Mouse (Mus musculus) regulatory T cell (primary cell): ENCODE results near the gene Filip1.

ENCODE experiments used
- in situ Hi-C: fragments of 300-600 bp; cut with MboI, MseI; formaldehyde crosslinking; loops from one replicate; pipeline ENCODE4 v1.15.1; 2025; ENCODE audit warnings: high pct_unique_total_duplicates

Filip1 gene

DNA sequence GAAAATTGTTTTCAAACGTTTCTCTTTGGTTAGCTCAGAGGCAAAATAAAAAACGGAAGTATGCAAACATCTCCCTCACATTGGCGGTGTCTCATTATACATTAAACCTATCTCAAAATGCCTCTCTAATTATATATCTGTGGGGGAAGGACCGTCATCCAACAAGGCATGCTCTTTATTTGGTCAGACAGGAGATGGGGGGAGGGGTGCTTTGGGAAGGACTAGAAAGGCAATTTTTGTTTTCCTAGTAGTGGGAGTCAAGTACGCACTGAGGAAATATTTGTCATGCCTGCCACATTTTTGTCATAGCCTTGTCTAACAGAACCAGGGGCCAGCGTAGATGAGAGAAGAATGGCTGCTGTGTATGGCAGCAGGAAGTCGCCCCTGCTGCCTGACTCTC, at the start of gene Filip1:
Gene Filip1, minus strand, starts transcription at position 101 of the 400 bp plus-strand sequence.
- in situ Hi-C loops = no loop called here

DNA sequence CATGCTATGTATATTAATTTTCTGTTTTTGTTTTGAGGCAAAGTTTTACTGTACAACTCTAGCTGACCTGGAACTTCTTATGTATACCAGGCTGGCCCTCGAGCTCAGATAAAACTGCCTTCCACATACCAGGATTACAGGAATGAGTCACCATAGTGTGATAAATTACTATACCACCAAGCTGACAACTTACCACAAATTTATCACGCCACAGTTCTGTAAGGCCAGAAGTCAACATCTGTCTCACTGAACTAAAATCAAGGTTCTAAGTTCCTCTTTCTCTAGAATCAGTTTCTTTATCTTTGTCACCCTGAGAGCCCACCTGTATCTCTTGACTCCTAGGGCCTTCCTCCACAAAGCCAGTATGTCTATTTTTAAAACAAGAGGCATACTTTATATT, 45.0 kb upstream of the Filip1 start:
- in situ Hi-C loops = no loop called here

DNA sequence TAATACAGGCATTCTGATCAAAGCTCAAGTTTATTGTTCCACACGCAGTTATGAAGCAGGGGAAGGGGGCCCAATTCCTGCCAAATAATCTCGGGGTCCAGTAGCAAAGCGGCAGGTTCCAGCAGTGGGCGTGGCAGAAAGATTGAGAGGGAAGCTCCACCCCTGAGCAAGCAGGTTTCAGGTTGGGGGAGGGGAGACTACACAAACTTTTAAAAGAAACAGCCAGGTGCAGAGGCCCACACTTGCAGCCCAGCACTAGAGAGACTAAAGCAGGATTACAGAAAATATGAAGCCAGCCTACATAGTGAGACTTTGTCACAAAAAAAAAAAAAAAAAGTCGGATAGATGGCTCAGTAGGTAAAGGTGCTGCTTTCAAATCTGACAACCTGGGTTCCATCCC, 40.3 kb upstream of the Filip1 start:
- in situ Hi-C loops = no loop called here

DNA sequence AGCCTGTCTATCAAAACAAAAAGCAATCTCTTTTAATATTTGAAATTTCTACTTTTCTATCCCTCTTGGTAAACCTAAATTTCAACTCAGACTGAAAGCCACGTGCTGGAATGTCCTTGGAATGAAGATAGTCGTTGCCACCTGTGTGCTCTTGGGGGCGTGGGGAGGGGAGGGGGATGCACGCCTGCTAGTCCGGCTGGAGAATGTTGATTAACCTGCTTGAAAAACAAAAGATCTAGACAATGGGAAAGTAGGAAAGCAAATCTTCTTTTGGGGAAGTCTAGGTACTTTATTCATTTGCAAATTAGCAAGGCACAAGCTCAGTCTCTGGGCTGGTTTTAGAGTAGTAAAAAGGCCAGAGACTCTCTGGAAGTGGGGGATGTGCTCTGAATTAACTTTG, 36.6 kb upstream of the Filip1 start:
- in situ Hi-C loops = loop anchor here (25.0 kb wide), 1 partner anchor 1287 kb away; no protein-coding TSS in a partner anchor

DNA sequence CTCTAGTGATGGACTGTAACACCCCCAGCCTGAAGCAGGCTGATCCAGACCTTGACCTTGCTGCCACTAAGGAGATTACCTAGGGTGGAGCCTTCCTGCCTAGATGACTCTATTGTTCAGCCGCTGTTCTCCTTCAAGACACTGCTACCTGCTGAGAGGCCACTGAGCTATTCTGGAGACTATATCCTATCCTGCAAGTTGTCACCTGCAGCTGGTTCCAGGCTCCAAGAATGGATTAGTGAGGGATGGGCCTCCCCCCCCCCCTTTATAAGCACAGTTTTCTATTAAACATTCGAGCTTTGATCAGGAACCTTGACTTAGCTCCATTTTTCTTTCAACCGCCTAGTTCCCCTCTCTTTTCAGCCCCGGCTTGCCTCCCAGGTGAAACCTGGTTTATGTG, 31.6 kb upstream of the Filip1 start:
- in situ Hi-C loops = loop anchor here (25.0 kb wide), 1 partner anchor 1282 kb away; no protein-coding TSS in a partner anchor

DNA sequence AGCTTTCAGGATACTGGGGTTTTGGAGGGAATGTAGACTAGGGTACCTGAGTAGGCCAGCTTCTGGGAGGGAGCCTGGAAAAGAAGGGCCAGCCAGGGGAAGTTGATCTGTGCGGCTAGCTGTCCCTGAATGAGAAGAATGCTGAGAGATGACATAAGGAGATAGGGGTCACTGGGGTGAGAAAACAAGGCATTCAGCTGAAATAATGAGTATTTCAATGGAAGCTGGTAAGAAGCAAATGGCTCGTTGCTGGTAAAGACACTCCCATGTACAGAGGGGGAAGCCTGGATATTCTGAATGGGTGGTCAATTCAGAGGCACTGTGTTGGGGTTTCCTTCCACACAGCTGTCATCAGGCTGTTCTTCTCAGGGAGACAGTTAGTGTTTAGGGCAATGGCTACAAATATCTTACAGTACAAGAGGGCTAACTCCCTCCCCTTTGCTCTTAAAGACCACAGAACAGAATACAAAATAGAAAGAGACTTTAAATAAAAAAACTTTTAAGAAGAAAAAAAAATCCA, 26.7 kb upstream of the Filip1 start:
- in situ Hi-C loops = loop anchor here (25.0 kb wide), 1 partner anchor 1277 kb away; no protein-coding TSS in a partner anchor

DNA sequence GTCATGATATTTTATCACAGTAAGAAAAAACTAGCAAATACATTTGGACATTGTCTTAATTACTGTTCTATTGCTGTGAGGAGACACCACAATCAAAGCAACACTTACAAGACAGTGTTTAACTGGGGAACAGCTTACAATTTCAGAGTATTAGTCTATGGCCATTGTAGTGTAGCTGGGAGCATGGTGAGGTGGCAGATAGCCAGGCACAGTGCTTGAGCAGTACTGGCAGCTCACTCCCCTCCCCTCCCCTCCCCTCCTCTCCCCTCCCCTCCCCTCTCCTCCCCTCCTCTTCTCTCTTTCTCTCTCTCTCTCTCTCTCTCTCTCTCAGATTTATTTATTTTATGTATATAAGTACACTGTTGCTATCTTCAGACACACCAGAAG, 25.3 kb upstream of the Filip1 start:
- in situ Hi-C loops = loop anchor here (25.0 kb wide), 1 partner anchor 1276 kb away; no protein-coding TSS in a partner anchor

DNA sequence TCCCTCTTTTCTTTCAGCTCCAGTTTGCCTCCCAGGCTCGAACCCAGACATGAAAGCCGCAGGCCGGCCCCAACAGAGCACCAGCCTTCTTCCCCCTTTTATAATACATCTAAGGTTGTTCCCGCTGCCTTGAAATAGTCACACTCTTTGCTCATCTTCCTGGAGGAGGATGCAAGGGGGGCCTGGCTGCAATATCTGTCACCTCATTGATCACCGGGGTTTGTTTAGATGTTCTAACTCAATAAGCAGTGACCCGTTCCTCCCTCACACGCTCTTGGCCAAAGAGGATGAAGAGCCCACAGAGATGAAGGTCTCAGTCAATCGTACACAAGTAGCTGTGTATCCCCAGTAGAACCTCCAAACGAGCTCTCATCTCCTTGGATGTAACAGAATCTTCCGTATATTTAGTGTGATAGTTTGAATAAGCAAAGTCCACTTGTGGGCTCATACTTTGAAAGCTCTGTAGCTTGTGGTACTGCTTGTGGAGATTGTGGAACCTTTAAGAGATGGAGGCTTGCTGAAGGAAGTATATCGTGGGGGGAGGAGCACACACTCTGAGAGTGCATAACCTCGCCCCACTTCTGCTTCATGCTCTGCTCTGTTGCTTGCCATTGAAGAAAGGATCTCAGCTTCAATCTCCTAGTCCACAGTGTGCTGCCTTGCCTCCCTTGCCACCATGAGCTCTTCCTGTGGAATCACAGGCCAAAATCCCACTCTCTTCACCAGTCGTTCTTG, 24.8 kb upstream of the Filip1 start:
- in situ Hi-C loops = loop anchor here (25.0 kb wide), 1 partner anchor 1275 kb away; no protein-coding TSS in a partner anchor

DNA sequence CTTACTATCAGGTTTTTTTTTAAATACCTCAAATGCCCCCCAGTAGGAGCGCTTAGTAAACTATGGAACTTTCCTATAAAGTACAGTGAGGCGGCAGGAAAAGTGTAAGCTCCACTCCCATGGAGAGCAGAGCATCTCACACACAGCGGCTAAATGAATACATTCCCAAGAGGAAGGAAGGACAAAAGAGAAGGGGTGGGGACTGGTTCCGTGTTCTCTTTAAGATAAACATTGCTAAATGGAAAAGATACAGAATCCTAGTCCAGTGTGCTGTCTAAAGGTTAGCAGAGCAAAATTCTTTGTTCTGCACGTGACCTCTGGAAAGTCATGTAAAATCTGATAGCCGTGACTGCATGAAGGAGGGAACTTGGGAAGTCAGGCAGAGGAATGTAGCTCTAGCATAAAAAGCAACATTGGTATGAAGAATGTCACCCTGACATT, 13.9 kb upstream of the Filip1 start:
- in situ Hi-C loops = loop anchor here (25.0 kb wide), 1 partner anchor 1264 kb away; no protein-coding TSS in a partner anchor

DNA sequence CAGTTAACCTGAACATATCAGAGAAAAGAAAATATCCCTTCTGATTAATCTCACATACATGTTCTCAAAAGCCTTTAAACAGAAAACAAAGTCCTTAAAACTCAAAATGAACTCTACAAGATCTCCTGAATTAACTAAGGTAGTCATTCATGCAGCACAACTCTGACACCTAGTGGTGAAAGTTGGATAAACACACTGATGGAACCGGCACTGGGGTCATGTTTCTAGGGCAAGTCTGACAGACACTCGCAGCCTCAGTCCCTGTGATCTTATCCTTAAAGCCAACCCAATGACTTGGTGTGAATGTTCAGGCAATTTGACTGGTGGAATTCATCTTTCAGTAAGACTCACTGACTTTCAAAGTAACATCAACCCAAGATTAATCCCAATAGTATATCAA, 13.4 kb upstream of the Filip1 start:
- in situ Hi-C loops = loop anchor here (25.0 kb wide), 1 partner anchor 1264 kb away; no protein-coding TSS in a partner anchor

DNA sequence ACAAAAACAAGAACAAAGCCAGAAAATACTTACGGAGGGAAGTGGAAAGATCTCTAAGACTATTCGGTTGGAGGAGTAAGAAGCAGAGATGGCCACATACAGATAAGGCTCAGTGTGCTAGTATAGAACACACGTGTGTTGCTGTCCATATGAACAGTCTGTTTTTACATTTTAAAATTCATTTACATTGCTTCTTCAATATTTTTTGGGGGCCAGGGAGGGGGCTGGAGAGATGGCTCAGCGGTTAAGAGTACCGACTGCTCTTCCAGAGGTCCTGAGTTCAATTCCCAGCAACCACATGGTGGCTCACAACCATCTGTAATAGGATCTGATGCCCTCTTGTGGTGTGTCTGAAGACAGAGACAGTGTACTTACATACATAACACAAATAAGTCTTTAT, 12.7 kb upstream of the Filip1 start:
- in situ Hi-C loops = loop anchor here (25.0 kb wide), 1 partner anchor 1263 kb away; no protein-coding TSS in a partner anchor

DNA sequence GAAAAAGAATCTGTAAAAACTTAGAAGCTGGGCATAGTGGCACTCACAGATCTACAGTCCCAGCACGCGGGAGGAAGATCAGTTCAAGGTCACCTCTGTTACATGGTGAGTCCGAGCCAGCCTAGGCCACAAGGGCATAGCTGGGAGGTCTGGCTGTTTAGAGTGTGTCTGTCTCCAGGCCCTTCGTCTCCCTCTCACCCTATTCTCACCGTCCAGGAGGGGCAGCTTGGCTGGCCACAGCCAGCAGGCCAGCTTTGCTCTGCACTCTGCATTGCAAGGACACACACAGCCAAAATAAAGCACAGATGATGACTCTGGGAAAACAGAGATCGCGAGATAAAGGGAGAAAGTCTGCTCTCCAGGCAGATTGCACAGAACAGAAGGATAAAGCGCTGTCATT, 10.2 kb upstream of the Filip1 start:
- in situ Hi-C loops = no loop called here

DNA sequence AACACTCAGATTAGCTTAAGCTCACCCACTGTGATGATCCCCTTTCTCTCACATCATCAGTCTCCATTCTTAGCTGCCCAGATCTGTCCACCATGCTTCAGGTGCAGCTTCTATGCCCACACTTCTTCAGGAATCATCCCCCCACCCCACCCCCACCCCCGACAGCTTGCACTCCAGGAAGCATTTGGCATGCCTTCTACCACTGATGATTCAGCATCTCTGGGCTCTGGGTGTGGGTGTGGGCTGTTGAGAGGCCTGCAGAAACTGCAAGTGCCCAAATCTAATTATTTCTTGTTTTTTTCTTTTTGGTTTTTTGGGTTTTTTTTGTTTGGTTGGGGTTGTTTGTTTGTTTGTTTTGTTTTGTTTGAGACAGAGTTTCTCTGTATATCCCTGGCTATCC, 9.0 kb upstream of the Filip1 start:
- in situ Hi-C loops = no loop called here

DNA sequence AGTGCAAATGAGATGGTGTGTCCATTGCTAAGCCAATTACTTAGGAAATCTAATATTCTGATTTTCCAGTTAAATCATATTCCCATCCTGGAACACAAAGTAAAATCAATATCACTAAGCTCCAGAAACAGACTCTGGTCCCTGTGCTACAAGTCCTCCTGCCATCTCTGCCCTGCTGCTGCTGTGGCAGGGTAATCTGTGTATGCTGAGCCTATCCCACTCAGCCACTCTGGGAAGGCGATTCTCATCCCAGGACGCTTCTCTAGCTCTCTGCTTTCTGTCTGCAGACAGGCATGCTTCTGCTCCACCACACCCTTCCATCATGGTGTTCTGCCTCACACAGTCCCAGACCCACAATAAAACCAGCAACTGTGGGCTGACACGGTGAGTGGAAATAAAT, 7.8 kb upstream of the Filip1 start:
- in situ Hi-C loops = no loop called here

DNA sequence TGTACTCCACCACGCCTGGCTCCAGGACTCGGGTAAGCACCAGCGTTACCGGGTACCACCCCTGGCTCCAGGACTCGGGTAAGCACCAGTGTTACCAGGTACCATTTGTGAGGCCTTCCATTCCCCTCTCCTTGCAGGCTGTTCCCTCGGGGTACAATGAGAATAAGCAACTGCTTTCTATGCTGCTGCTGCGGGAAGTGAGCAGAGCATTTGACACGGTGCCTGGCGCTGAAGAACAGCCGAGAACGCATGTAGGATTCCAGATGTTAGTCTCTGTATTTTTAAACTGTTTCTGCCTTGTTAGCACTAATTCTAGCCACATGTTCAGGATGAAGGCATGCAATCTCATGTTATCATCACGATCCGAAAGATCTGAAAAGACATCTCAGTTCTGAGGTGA, 635 bp downstream of the Filip1 start:
- in situ Hi-C loops = no loop called here

DNA sequence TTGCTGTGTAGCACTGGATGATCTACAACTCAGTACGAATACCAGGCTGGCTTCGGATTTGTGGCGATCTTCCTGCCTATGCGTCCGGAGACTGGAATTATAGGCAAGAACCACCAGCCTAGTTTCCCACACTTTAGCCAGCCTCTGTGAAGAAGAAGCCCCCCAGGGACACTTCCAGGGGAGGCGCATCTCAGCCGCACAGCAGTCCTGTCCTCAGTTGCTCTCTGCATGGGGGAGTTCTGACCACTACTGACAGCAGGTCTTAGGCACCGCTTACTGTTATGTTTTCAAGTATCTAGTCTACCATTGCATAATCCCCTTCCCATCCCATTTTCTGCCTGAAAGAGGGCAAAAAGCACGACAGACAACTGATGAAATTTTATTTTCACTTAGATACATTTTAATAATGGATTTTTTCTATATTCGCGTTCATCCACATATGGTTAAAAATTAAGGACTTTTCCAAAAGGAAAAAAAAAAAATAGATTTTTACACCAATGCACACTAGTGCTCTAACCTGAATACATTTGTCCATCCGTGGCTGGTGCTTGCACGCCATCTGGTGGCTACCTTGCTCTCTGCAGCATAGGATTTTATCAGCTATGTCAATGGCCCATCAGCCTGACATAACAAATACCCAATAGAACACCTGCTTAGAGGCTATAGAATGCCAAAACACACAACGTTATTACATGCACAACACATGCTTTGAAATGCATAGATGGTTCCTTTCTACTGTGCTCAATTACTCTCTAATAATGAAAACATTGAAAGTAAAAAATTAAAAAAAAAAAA, 10.1 kb downstream of the Filip1 start:
- in situ Hi-C loops = loop anchor here (10.0 kb wide), 1 partner anchor 118 kb away; no protein-coding TSS in a partner anchor

DNA sequence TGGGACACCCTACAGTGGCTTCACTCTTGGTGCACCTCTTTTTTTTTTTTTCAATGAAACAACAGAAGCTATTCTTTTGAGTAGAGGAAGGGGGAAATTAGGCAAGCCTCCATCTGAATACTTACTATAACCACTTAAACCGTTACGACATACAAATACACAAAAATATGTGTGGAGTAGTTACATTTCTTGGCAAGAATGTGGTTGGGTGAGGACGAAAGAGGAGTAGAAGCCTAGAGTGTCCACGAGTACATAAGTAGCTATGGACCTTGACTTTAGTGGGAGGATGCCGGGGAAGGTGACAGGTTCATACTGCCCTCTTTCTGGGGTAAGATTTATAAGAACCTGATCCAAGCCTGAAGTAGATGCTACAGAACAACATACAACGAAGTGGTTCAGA, 15.4 kb downstream of the Filip1 start:
- in situ Hi-C loops = loop anchor here (5.0 kb wide), 1 partner anchor 185 kb away; no protein-coding TSS in a partner anchor

DNA sequence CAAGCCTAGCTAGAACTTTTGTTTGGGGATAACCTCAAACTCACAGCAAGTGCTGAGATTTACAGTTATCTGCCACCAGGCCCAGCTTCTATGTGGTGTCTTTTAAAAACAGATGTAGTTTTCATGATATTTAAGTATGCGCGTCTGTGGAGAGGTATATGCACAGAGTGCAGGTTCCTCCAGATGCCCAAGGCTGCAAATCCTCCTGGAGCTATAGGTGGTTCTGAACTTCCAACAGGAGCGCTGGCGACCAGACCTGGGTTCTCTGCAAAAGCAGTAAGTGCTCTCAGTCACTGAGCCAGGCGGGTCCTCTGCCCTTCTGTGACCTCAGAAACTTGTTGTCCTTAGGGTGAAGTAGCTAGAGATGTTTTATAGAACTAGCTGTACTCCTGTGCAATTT, 18.4 kb downstream of the Filip1 start:
- in situ Hi-C loops = no loop called here

DNA sequence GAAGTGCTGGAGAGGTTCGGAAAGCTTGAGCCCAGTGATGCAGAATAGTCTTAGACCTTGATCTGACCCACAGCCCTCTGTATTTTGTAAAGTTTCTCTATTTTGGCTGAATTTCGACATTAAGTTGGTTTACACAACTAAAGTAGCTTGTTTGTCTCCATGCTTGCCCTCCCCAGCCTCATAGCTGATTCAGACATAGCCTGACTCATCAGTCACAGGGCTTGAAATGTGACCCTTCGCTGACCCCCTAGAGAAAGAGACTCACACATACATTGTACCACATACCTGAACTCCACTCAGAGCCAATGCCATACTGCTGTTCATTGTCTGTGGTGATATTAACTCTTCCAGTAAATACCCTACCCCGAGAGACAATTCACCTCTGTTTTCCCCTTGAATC, 19.6 kb downstream of the Filip1 start:
- in situ Hi-C loops = no loop called here

DNA sequence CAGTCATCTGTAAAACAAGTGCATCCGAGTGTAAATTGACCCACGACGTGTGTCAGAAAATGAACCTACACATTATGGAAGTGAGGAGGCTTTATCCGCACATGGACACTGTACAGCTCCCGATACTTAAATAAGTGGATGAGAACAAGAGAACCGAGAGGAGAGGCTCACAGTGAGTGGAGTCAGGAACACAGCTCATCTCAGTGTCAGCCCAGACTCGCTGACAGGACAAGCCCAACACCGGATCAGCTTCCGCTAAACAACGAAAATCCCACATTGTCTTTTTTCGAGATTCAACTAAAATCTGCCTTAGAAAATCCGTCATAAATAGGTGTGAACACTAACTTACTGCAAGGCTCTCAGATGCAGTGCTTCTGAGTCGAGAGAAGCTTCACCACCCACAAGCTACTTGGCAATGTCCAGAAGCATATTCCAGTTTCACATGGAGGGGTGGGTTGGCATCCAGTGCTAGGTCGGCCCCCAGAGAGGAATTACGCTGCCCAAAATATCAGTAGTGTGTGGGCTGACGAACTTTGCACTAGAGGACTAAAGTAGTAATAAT, 22.1 kb downstream of the Filip1 start:
- in situ Hi-C loops = no loop called here

DNA sequence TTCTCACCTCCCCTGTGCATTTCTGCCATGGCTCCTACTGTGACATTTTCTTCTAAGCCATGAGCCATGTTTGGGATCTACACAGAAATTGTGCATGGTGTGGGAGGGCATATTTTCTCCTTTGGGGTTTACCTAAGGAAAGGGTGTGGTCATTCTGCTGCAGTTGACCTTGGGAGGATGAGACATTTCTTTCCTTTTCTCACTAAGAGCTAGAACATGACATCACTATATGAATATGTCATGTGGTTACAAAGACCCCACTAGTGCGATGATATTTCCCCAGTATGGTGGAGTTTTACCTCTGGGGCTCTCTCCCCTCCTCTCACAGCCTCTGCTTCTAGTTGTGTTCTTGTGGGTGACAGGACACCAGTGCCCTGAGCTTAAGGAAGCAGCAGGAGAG, 22.9 kb downstream of the Filip1 start:
- in situ Hi-C loops = no loop called here

DNA sequence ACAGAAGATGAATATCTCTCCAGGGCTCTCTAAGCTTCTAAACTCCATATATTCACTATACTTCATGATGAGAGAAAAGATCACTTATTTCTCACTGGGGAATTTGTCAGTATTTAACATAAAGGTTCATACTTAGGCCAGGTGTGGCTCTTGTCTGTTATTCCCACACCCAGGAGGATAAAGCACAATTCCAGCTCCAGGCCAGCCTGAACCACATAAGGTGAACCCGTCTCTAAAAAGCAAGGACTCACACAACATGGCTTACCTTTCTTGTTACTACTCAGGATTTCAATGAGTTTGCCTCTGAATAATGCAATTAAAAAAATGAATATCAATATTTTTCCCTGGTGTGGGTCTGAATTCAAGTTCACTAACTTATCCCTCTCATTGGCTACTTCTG, 23.6 kb downstream of the Filip1 start:
- in situ Hi-C loops = no loop called here
